Mouse (Mus musculus) ES-Bruce4 (cell line): ENCODE results near the gene Mr1.

Source experiments
- CTCF ChIP-seq: IDR thresholded peaks from one replicate; pipeline ENCODE4 v1.8.1; 2011; ENCODE audit warnings: low read depth, low read length
- EP300 ChIP-seq: IDR thresholded peaks from 2 replicates; pipeline ENCODE4 v1.6.1; 2011; ENCODE audit warnings: low read depth, low read length; ENCODE audit not compliant: insufficient read depth
- POLR2A ChIP-seq: IDR thresholded peaks from one replicate; pipeline ENCODE4 v1.8.1; 2011; ENCODE audit warnings: low read length; ENCODE audit not compliant: insufficient read depth

DNA sequence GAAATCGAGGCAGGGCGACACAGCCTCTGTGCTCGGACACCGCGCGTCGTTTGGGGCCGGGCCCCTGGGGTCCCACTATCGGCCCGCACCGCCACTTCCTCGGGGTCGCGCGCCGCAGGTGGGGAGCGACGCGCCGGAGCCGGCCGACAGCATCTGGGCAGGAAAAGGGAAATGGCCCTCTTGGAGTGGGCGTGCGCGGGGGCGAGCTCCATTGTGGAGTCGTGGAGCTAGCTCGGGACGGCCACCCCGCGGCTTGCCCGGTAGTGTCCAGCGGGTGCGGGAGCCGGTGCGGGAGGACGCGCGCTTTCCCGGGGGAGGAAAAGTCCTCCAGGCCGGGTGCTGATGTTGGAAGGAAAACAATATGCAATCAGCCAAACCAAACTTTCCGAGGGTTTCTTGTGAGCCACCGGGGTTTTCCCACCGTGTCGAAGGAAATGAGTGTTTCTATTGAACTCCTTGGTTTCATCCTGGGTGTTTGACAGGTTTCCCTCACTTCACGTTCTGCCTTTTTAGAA lies 12.4 kb upstream of the Mr1 start:
- TF ChIP-seq CTCF: no peak
- TF ChIP-seq POLR2A: no peak
- no peak for TF ChIP-seq EP300
